Mouse (Mus musculus): ENCODE results near the gene Gas2l2. TPM values are rescaled to one million over a fixed set of nuclear protein-coding genes. Genes with fewer than 3 reads are reported as not detected.

Gas2l2 gene
- polyA plus RNA-seq, 1 experiment from 2014 or later: 0.18 TPM

- no peak overlapping the region for H3K27ac ChIP-seq (replicated peaks; ENCODE audit: low read depth, low read length)
- H3K27me3 ChIP-seq (ENCODE audit: control insufficient read depth, insufficient read depth, low read length): peaks cover 31% of the 10 kb centered on the region
- H3K9ac ChIP-seq (replicated peaks; ENCODE audit: low read length): no peak overlapping the region
- no peak for DNase-seq
- no peaks in the 10 kb centered on the region for H3K36me3 ChIP-seq (ENCODE audit: control insufficient read depth, insufficient read depth, low read length)
- H3K4me2 ChIP-seq (ENCODE audit: low read length): no peak overlapping the region
- H3K9me3 ChIP-seq (ENCODE audit: control insufficient read depth, low read length): no peaks in the 10 kb centered on the region
- ATAC-seq (ENCODE audit: low FRiP score, low TSS enrichment): no peak
- H3K4me1 ChIP-seq (ENCODE audit: control insufficient read depth, insufficient read depth, low read length): peaks cover 3% of the 10 kb centered on the region; the same call in 1 of the 2 replicates
- 41% methylated on average over 16 of the region's 16 CpGs for whole genome bisulfite sequencing
- no peak overlapping the region for H3K4me3 ChIP-seq (replicated peaks; ENCODE audit: low read depth, low read length)
Observed at GRCm38 (mm10) chr11:83448021-83448926, 19.0 kb upstream of the Gas2l2 start.

- Histone ChIP-seq H3K27ac (replicated peaks; ENCODE audit: low read depth, low read length) (no peak overlapping the region), H3K4me2 (ENCODE audit: low read length) (no peak overlapping the region), H3K27me3 (ENCODE audit: control insufficient read depth, insufficient read depth, low read length) (peaks cover 36% of the 10 kb centered on the region), H3K9me3 (ENCODE audit: control insufficient read depth, low read length) (no peaks in the 10 kb centered on the region), H3K36me3 (ENCODE audit: control insufficient read depth, insufficient read depth, low read length) (no peaks in the 10 kb centered on the region), H3K4me1 (ENCODE audit: control insufficient read depth, insufficient read depth, low read length) (peaks cover 3% of the 10 kb centered on the region; the same call in 1 of the 2 replicates), H3K9ac (replicated peaks; ENCODE audit: low read length) (no peak overlapping the region), H3K4me3 (replicated peaks; ENCODE audit: low read depth, low read length) (no peak overlapping the region)
- ATAC-seq (ENCODE audit: low FRiP score, low TSS enrichment): no peak
- no peak for DNase-seq
- WGBS: 77% methylated on average over 10 of the region's 10 CpGs
Observed at GRCm38 (mm10) chr11:83447612-83448011, 18.4 kb upstream of the Gas2l2 start.

- Histone ChIP-seq H3K9ac (replicated peaks; ENCODE audit: low read length) (no peak overlapping the region), H3K9me3 (ENCODE audit: control insufficient read depth, low read length) (no peaks in the 10 kb centered on the region), H3K27ac (replicated peaks; ENCODE audit: low read depth, low read length) (no peak overlapping the region), H3K4me2 (ENCODE audit: low read length) (0 out of 2 replicates have a peak overlapping the region, but pooled peaks have one; percentile 13), H3K36me3 (ENCODE audit: control insufficient read depth, insufficient read depth, low read length) (no peaks in the 10 kb centered on the region), H3K27me3 (ENCODE audit: control insufficient read depth, insufficient read depth, low read length) (peaks cover 55% of the 10 kb centered on the region), H3K4me1 (ENCODE audit: control insufficient read depth, insufficient read depth, low read length) (peaks cover 3% of the 10 kb centered on the region; the same call in 1 of the 2 replicates), H3K4me3 (replicated peaks; ENCODE audit: low read depth, low read length) (0 out of 2 replicates have a peak overlapping the region, but pooled peaks have one; percentile 7)
- WGBS: 26% methylated on average over 19 of the region's 19 CpGs
- no peak for ATAC-seq (ENCODE audit: low FRiP score, low TSS enrichment)
- DNase-seq: no peak
Observed at GRCm38 (mm10) chr11:83445001-83445400, 15.7 kb upstream of the Gas2l2 start.

GRCm38 (mm10) chr11:83443824-83444223 is 14.6 kb upstream of the Gas2l2 start:
- no peaks in the 10 kb centered on the region for H3K9me3 ChIP-seq (ENCODE audit: control insufficient read depth, low read length)
- DNase-seq: no peak
- H3K9ac ChIP-seq (replicated peaks; ENCODE audit: low read length): no peak overlapping the region
- no peak overlapping the region for H3K27ac ChIP-seq (replicated peaks; ENCODE audit: low read depth, low read length)
- no peaks in the 10 kb centered on the region for H3K36me3 ChIP-seq (ENCODE audit: control insufficient read depth, insufficient read depth, low read length)
- WGBS: 12% methylated on average over 7 of the region's 7 CpGs
- no peak for ATAC-seq (ENCODE audit: low FRiP score, low TSS enrichment)
- no peak overlapping the region for H3K4me3 ChIP-seq (replicated peaks; ENCODE audit: low read depth, low read length)
- no peak overlapping the region for H3K4me2 ChIP-seq (ENCODE audit: low read length)
- H3K27me3 ChIP-seq (ENCODE audit: control insufficient read depth, insufficient read depth, low read length): peaks cover 55% of the 10 kb centered on the region
- no peaks in the 10 kb centered on the region for H3K4me1 ChIP-seq (ENCODE audit: control insufficient read depth, insufficient read depth, low read length)

GRCm38 (mm10) chr11:83442596-83443267 is 13.5 kb upstream of the Gas2l2 start:
- peak overlapping the region; percentile 19 for H3K4me3 ChIP-seq (replicated peaks; ENCODE audit: low read depth, low read length)
- no peaks in the 10 kb centered on the region for H3K9me3 ChIP-seq (ENCODE audit: control insufficient read depth, low read length)
- peak overlapping the region; percentile 48 for H3K4me2 ChIP-seq (ENCODE audit: low read length)
- H3K4me1 ChIP-seq (ENCODE audit: control insufficient read depth, insufficient read depth, low read length): no peaks in the 10 kb centered on the region
- peaks cover 52% of the 10 kb centered on the region for H3K27me3 ChIP-seq (ENCODE audit: control insufficient read depth, insufficient read depth, low read length)
- DNase-seq (peak; percentile 92), ATAC-seq (ENCODE audit: low FRiP score, low TSS enrichment) (no peak)
- WGBS: 11% methylated on average over 29 of the region's 29 CpGs
- H3K27ac ChIP-seq (replicated peaks; ENCODE audit: low read depth, low read length): no peak overlapping the region
- 0 out of 2 replicates have a peak overlapping the region, but pooled peaks have one; percentile 20 for H3K9ac ChIP-seq (replicated peaks; ENCODE audit: low read length)
- H3K36me3 ChIP-seq (ENCODE audit: control insufficient read depth, insufficient read depth, low read length): no peaks in the 10 kb centered on the region

GRCm38 (mm10) chr11:83441235-83441634 is 12.0 kb upstream of the Gas2l2 start:
- Histone ChIP-seq H3K9me3 (ENCODE audit: control insufficient read depth, low read length) (no peaks in the 10 kb centered on the region), H3K9ac (replicated peaks; ENCODE audit: low read length) (no peak overlapping the region), H3K36me3 (ENCODE audit: control insufficient read depth, insufficient read depth, low read length) (no peaks in the 10 kb centered on the region), H3K27me3 (ENCODE audit: control insufficient read depth, insufficient read depth, low read length) (peaks cover 49% of the 10 kb centered on the region), H3K27ac (replicated peaks; ENCODE audit: low read depth, low read length) (no peak overlapping the region), H3K4me3 (replicated peaks; ENCODE audit: low read depth, low read length) (no peak overlapping the region), H3K4me2 (ENCODE audit: low read length) (no peak overlapping the region), H3K4me1 (ENCODE audit: control insufficient read depth, insufficient read depth, low read length) (no peaks in the 10 kb centered on the region)
- DNase-seq (no peak), ATAC-seq (ENCODE audit: low FRiP score, low TSS enrichment) (no peak)
- WGBS: 40% methylated on average over 7 of the region's 7 CpGs

GRCm38 (mm10) chr11:83440081-83441064 is 11.1 kb upstream of the Gas2l2 start:
- peaks cover 43% of the 10 kb centered on the region for H3K27me3 ChIP-seq (ENCODE audit: control insufficient read depth, insufficient read depth, low read length)
- H3K9ac ChIP-seq (replicated peaks; ENCODE audit: low read length): peak overlapping the region; percentile 57
- H3K4me3 ChIP-seq (replicated peaks; ENCODE audit: low read depth, low read length): peak overlapping the region; percentile 59
- H3K4me1 ChIP-seq (ENCODE audit: control insufficient read depth, insufficient read depth, low read length): no peaks in the 10 kb centered on the region
- no peaks in the 10 kb centered on the region for H3K9me3 ChIP-seq (ENCODE audit: control insufficient read depth, low read length)
- peak; percentile 90 for ATAC-seq (ENCODE audit: low FRiP score, low TSS enrichment)
- no peaks in the 10 kb centered on the region for H3K36me3 ChIP-seq (ENCODE audit: control insufficient read depth, insufficient read depth, low read length)
- WGBS: under 1% methylated on average over 66 of the region's 75 CpGs
- H3K27ac ChIP-seq (replicated peaks; ENCODE audit: low read depth, low read length): no peak overlapping the region
- DNase-seq: peak; percentile 98
- H3K4me2 ChIP-seq (ENCODE audit: low read length): peak overlapping the region; percentile 78
